Comparison of ENCODE assay signal across 8 mouse cellular contexts in the genomic region with DNA sequence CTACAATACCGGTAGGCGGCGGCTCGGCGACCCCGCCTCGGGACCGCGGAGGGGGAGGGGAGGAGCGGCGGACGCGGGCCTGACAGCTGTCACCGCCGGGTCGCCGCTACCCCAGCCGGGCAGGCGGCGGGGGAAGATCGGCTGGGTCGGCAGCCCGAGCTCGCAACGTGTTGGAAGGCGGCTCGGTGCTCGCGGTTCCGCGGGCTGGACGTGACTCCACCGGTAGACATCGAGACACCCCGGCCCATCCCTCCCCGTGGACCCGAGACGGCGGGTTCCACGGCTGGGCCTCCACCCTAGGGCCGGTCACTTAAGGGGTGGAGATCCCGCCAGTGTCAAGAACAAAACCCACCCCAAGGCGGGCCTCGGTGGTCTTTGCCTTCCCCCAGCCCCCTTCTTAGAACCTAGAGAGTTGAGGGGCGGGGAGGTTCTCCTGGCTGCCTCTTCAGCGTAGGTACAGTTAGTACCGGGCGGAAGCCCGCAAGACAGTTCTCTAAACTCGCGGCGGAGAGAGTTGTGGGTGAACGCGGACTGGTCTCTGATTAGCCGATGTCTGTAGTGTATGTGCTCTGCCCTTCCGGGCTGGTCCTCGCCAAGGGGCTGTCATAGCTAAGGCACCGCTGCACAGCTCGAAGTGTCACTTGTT. TPM values are rescaled to one million over a fixed set of nuclear protein-coding genes. Genes with fewer than 3 reads are reported as not detected.
A peak's percentile ranks its signal among the peaks of the same experiment; 100 is the strongest.
DNase-seq lines count a peak whose midpoint lies in the region; ATAC-seq and TF ChIP-seq lines count a peak whose summit lies in the region.

No protein-coding gene starts in this region.

- DNase-seq in frontal cortex, adult 2 months (ENCODE audit: extremely low spot score in 1 of 2, low spot score in 1 of 2), result no peak
- DNase-seq in MEL (ENCODE audit: low read depth, low spot score), result peak; percentile 88
- peak; percentile 51 for DNase-seq in liver, postnatal 0 days
- no peak for DNase-seq in right cerebral cortex, postnatal 25 days

- ATAC-seq in frontal cortex, adult (ENCODE audit: low TSS enrichment), result peak; percentile 25
- peak; percentile 65 for ATAC-seq in erythroblast, adult 5-6 weeks (replicated peaks; ENCODE audit: low FRiP score, poor library complexity, severe bottlenecking)
- ATAC-seq in inflammation-experienced regulatory T-cells, adult 6 months, result peak; percentile 42
- peak; percentile 73 for ATAC-seq in liver, postnatal 0 days
- ATAC-seq in neural tube, embryonic 12.5 days (ENCODE audit: low FRiP score, low read depth), result peak; percentile 81

- H3K9ac ChIP-seq in MEL (ENCODE audit: control insufficient read depth, low read depth, low read length, poor library complexity, severe bottlenecking), result peak overlapping the region; percentile 81
- H3K9ac ChIP-seq in liver, postnatal 0 days (replicated peaks), result peak overlapping the region; percentile 79
- peak overlapping the region; percentile 82 for H3K9ac ChIP-seq in neural tube, embryonic 12.5 days

- peak overlapping the region; percentile 99 for H3K4me2 ChIP-seq in liver, postnatal 0 days (ENCODE audit: low read depth, low read length)
- peak overlapping the region; percentile 90 for H3K4me2 ChIP-seq in neural tube, embryonic 12.5 days (replicated peaks)

- no peak for TF ChIP-seq RAD21 in MEL (IDR thresholded peaks at IDR 0.05; ENCODE audit: low read depth, low read length)

- H3K36me3 ChIP-seq in MEL (ENCODE audit: control insufficient read depth in 1 of 2, insufficient read depth in 2 of 2, low read length in 2 of 2), result peaks cover 4 to 38% of the 10 kb centered on the region in 2 experiments
- peaks cover 15% of the 10 kb centered on the region; the same call in 1 of the 2 replicates for H3K36me3 ChIP-seq in liver, postnatal 0 days (replicated peaks; ENCODE audit: insufficient read depth, low read length)
- H3K36me3 ChIP-seq in neural tube, embryonic 12.5 days, result peaks cover 11% of the 10 kb centered on the region

- WGBS in liver, postnatal 0 days (ENCODE audit: insufficient replicate concordance), result under 1% methylated on average over 56 of the region's 59 CpGs
- WGBS in neural tube, embryonic 12.5 days, result under 1% methylated on average over 58 of the region's 59 CpGs

- H3K9me3 ChIP-seq in MEL (replicated peaks; ENCODE audit: insufficient read depth, low read length), result no peaks in the 10 kb centered on the region
- H3K9me3 ChIP-seq in liver, postnatal 0 days (ENCODE audit: low read length), result no peaks in the 10 kb centered on the region
- H3K9me3 ChIP-seq in neural tube, embryonic 12.5 days, result no peaks in the 10 kb centered on the region

- 0 out of 4 replicates have a peak, but pooled peaks of 1 of the 2 experiments have one; percentile 13 for TF ChIP-seq EP300 in MEL (IDR thresholded peaks at IDR 0.05; ENCODE audit: low read depth in 1 of 2, low read length in 2 of 2)
- TF ChIP-seq EP300 in liver, postnatal 0 days (IDR thresholded peaks at IDR 0.05; ENCODE audit: low read depth), result no peak

- no peaks in the 10 kb centered on the region for H3K27me3 ChIP-seq in MEL (ENCODE audit: control insufficient read depth in 1 of 2, insufficient read depth in 2 of 2, low read length in 2 of 2)
- no peaks in the 10 kb centered on the region for H3K27me3 ChIP-seq in liver, postnatal 0 days (ENCODE audit: insufficient read depth, low read length)
- no peaks in the 10 kb centered on the region for H3K27me3 ChIP-seq in neural tube, embryonic 12.5 days (replicated peaks)

- peak overlapping the region; percentile 78 for H3K27ac ChIP-seq in MEL (ENCODE audit: control insufficient read depth, low read depth, low read length)
- H3K27ac ChIP-seq in liver, postnatal 0 days (ENCODE audit: low read depth), result peak overlapping the region; percentile 74
- H3K27ac ChIP-seq in neural tube, embryonic 12.5 days, result no peak overlapping the region

- H3K79me2 ChIP-seq in MEL (ENCODE audit: control insufficient read depth, insufficient read depth, low read length, poor library complexity), result peaks cover 11% of the 10 kb centered on the region

- peak overlapping the region; percentile 81 to 94 for H3K4me3 ChIP-seq in MEL (ENCODE audit: control insufficient read depth in 1 of 2, insufficient read depth in 1 of 2, low read depth in 2 of 2, low read length in 2 of 2)
- H3K4me3 ChIP-seq in liver, postnatal 0 days (ENCODE audit: low read depth, low read length), result peak overlapping the region; percentile 99
- H3K4me3 ChIP-seq in neural tube, embryonic 12.5 days, result peak overlapping the region; percentile 95

- H3K4me1 ChIP-seq in MEL (ENCODE audit: control insufficient read depth in 1 of 2, insufficient read depth in 2 of 2, low read length in 2 of 2), result peaks cover 12 to 37% of the 10 kb centered on the region in 2 experiments
- peaks cover 31% of the 10 kb centered on the region for H3K4me1 ChIP-seq in liver, postnatal 0 days (ENCODE audit: insufficient read depth)
- H3K4me1 ChIP-seq in neural tube, embryonic 12.5 days, result peaks cover 10% of the 10 kb centered on the region

- TF ChIP-seq CTCF in MEL (IDR thresholded peaks at IDR 0.05 in 2 of 3, conservative IDR thresholded peaks at IDR 0.05 in 1 of 3; ENCODE audit: control insufficient read depth in 1 of 3, insufficient read depth in 1 of 3, low read depth in 2 of 3, low read length in 3 of 3, poor library complexity in 1 of 3, severe bottlenecking in 1 of 3), result no peak
- TF ChIP-seq CTCF in liver, postnatal 0 days (IDR thresholded peaks at IDR 0.05; ENCODE audit: low read depth), result no peak

- TF ChIP-seq POLR2A in MEL (IDR thresholded peaks at IDR 0.05; ENCODE audit: control insufficient read depth in 1 of 2, insufficient read depth in 1 of 2, low read depth in 1 of 2, low read length in 2 of 2, poor library complexity in 1 of 2), result peak in 1 of 2 experiments; percentile 25; a peak in 1 of 4 replicates

TF ChIP-seq in MEL, 35 proteins besides CTCF, POLR2A, EP300 and RAD21:
- peak; percentile 52 for TF ChIP-seq HCFC1 (IDR thresholded peaks at IDR 0.05; ENCODE audit: low read depth, low read length)
- peak; percentile 75 for TF ChIP-seq ELF1 (IDR thresholded peaks at IDR 0.05; ENCODE audit: low read depth, low read length)
- TF ChIP-seq POLR2AphosphoS2 (IDR thresholded peaks at IDR 0.05; ENCODE audit: low read length), result no peak
- TF ChIP-seq GABPA (IDR thresholded peaks at IDR 0.05; ENCODE audit: low read depth, low read length), result no peak
- TF ChIP-seq NELFE (IDR thresholded peaks at IDR 0.05; ENCODE audit: low read depth, low read length), result peak; percentile 47
- peak; percentile 31; the same call in 1 of the 2 replicates for TF ChIP-seq ETS1 (IDR thresholded peaks at IDR 0.05; ENCODE audit: low read depth, low read length)
- TF ChIP-seq MXI1 (IDR thresholded peaks at IDR 0.05; ENCODE audit: low read depth, low read length), result peak; percentile 9; the same call in 1 of the 2 replicates
- no peak for TF ChIP-seq ZNF384 (IDR thresholded peaks at IDR 0.05; ENCODE audit: low read depth, low read length)
- peak; percentile 79; the same call in 1 of the 2 replicates for TF ChIP-seq UBTF (IDR thresholded peaks at IDR 0.05; ENCODE audit: borderline replicate concordance, insufficient read depth, low read depth, low read length)
- TF ChIP-seq USF1 (IDR thresholded peaks at IDR 0.05; ENCODE audit: low read depth, low read length), result 0 out of 2 replicates have a peak, but pooled peaks have one; percentile 12
- peak; percentile 72 for TF ChIP-seq SIN3A (IDR thresholded peaks at IDR 0.05; ENCODE audit: low read length)
TF ChIP-seq in MEL: peak in this region for 8.

RNA-seq across cellular contexts. Expression of a gene that starts 3.5 kb away (rescaled TPM):
- polyA plus RNA-seq in frontal cortex, adult 2 months (2012; rRNA removed), result 26.4 and 27.3 TPM in 2 replicates
- total RNA-seq in MEL (2012; rRNA removed), result 21.0 and 22.9 TPM in 2 replicates
- polyA plus RNA-seq in MEL (2012; ENCODE audit: insufficient read depth in 1 of 2, insufficient read length in 2 of 2, low read depth in 1 of 2, low replicate concordance in 2 of 2, missing spikeins in 1 of 2), result 10 to 100 TPM in 1 of 2 experiments, not detected in 1; 20.9 TPM
- 4.2 and 7.9 TPM in 2 replicates for total RNA-seq in erythroblast, adult 5-6 weeks (2015; ENCODE audit: low replicate concordance)
- total RNA-seq in erythroblast, adult 5-6 weeks (2017; ENCODE audit: low replicate concordance), result 7.0 and 9.9 TPM in 2 replicates
- polyA plus RNA-seq in inflammation-experienced regulatory T-cells, adult 6 months (2017; shearing (Covaris generic)), result 10 to 100 TPM; 27.9 to 33.4 (median 28.7) TPM
- polyA plus RNA-seq in liver, postnatal 0 days (2015; fragmentation: Nextera tagmentation; extraction: Ambion mirVana), result 9.3 and 11.9 TPM in 2 replicates
- 47.1 and 47.2 TPM in 2 replicates for polyA plus RNA-seq in neural tube, embryonic 12.5 days (2016; fragmentation: Nextera tagmentation; extraction: Ambion mirVana)

RNA-seq across cellular contexts. Expression of a gene that starts 9.0 kb away (rescaled TPM):
- 11.0 and 11.3 TPM in 2 replicates for polyA plus RNA-seq in frontal cortex, adult 2 months (2012; rRNA removed)
- total RNA-seq in MEL (2012; rRNA removed), result 0.15 and 0.23 TPM in 2 replicates
- polyA plus RNA-seq in MEL (2012; ENCODE audit: insufficient read depth in 1 of 2, insufficient read length in 2 of 2, low read depth in 1 of 2, low replicate concordance in 2 of 2, missing spikeins in 1 of 2), result under 1 TPM in 1 of 2 experiments, not detected in 1; 0.54 TPM
- not detected in 2 replicates for total RNA-seq in erythroblast, adult 5-6 weeks (2015; ENCODE audit: low replicate concordance)
- total RNA-seq in erythroblast, adult 5-6 weeks (2017; ENCODE audit: low replicate concordance), result 0.98 TPM in 1 of 2 replicates, not detected in the other
- under 1 TPM in 2 of 3 experiments, not detected in 1; 0.48 to 0.71 TPM for polyA plus RNA-seq in inflammation-experienced regulatory T-cells, adult 6 months (2017; shearing (Covaris generic))
- polyA plus RNA-seq in liver, postnatal 0 days (2015; fragmentation: Nextera tagmentation; extraction: Ambion mirVana), result 0.12 and 0.25 TPM in 2 replicates
- 3.7 and 4.2 TPM in 2 replicates for polyA plus RNA-seq in neural tube, embryonic 12.5 days (2016; fragmentation: Nextera tagmentation; extraction: Ambion mirVana)

Comparison
In these comparisons a context has a peak if more than half of its experiments do, and no peak if none do; other contexts are left out.
1. ATAC-seq: peak in every context shown above with its lines; median percentile 81 in neural tube, embryonic 12.5 days; 73 in liver, postnatal 0 days; 65 in erythroblast, adult 5-6 weeks; 42 in inflammation-experienced regulatory T-cells, adult 6 months; 25 in frontal cortex, adult.
2. DNase-seq: peak in MEL (single experiment) and liver, postnatal 0 days (single experiment); none in frontal cortex, adult 2 months (0 of 2) and right cerebral cortex, postnatal 25 days (single experiment).
3. Peak in every context shown above with its lines, with median percentiles within 50 percentile points of each other: H3K4me3 ChIP-seq and H3K9ac ChIP-seq.